Mouse (Mus musculus): ENCODE measurements around the gene Egln2. TPM values are rescaled to one million over a fixed set of nuclear protein-coding genes. Genes with fewer than 3 reads are reported as not detected.

Gene Egln2
- polyA plus RNA-seq, 1 experiment from 2014 or later, result 48.4 TPM

GRCm38 (mm10) chr7:27131387-27131786, 35.2 kb downstream of the Egln2 start:
- no peak overlapping the region for H3K4me2 ChIP-seq (ENCODE audit: low read depth, low read length)
- H3K36me3 ChIP-seq (ENCODE audit: control insufficient read depth, insufficient read depth), result no peaks in the 10 kb centered on the region
- H3K27me3 ChIP-seq (ENCODE audit: control insufficient read depth, insufficient read depth, low read length), result no peaks in the 10 kb centered on the region
- no peak overlapping the region for H3K4me3 ChIP-seq (ENCODE audit: low read length)
- no peak overlapping the region for H3K27ac ChIP-seq (ENCODE audit: low read length)
- H3K9ac ChIP-seq (ENCODE audit: low read length), result no peak overlapping the region
- no peak for ATAC-seq (replicated peaks; ENCODE audit: extremely low read depth, insufficient read depth, low FRiP score)
- H3K4me1 ChIP-seq (ENCODE audit: control insufficient read depth, insufficient read depth, low read length), result no peaks in the 10 kb centered on the region
- 62% methylated on average over 2 of the region's 2 CpGs for WGBS
- H3K9me3 ChIP-seq (replicated peaks; ENCODE audit: control insufficient read depth, low read length), result no peaks in the 10 kb centered on the region

GRCm38 (mm10) chr7:27130521-27131370, 35.9 kb downstream of the Egln2 start:
- Histone ChIP-seq H3K36me3 (ENCODE audit: control insufficient read depth, insufficient read depth) (no peaks in the 10 kb centered on the region), H3K4me2 (ENCODE audit: low read depth, low read length) (no peak overlapping the region), H3K4me1 (ENCODE audit: control insufficient read depth, insufficient read depth, low read length) (no peaks in the 10 kb centered on the region), H3K27me3 (ENCODE audit: control insufficient read depth, insufficient read depth, low read length) (no peaks in the 10 kb centered on the region), H3K4me3 (ENCODE audit: low read length) (no peak overlapping the region), H3K9ac (ENCODE audit: low read length) (no peak overlapping the region), H3K9me3 (replicated peaks; ENCODE audit: control insufficient read depth, low read length) (no peaks in the 10 kb centered on the region), H3K27ac (ENCODE audit: low read length) (no peak overlapping the region)
- ATAC-seq (replicated peaks; ENCODE audit: extremely low read depth, insufficient read depth, low FRiP score), result no peak
- 83% methylated on average over 22 of the region's 22 CpGs for WGBS

GRCm38 (mm10) chr7:27129811-27130210, 36.8 kb downstream of the Egln2 start:
- Histone ChIP-seq H3K4me2 (ENCODE audit: low read depth, low read length) (no peak overlapping the region), H3K9ac (ENCODE audit: low read length) (no peak overlapping the region), H3K27ac (ENCODE audit: low read length) (no peak overlapping the region), H3K36me3 (ENCODE audit: control insufficient read depth, insufficient read depth) (no peaks in the 10 kb centered on the region), H3K27me3 (ENCODE audit: control insufficient read depth, insufficient read depth, low read length) (no peaks in the 10 kb centered on the region), H3K4me3 (ENCODE audit: low read length) (no peak overlapping the region), H3K9me3 (replicated peaks; ENCODE audit: control insufficient read depth, low read length) (no peaks in the 10 kb centered on the region), H3K4me1 (ENCODE audit: control insufficient read depth, insufficient read depth, low read length) (no peaks in the 10 kb centered on the region)
- 85% methylated on average over 12 of the region's 12 CpGs for WGBS
- no peak for ATAC-seq (replicated peaks; ENCODE audit: extremely low read depth, insufficient read depth, low FRiP score)

- no peak for ATAC-seq (replicated peaks; ENCODE audit: extremely low read depth, insufficient read depth, low FRiP score)
- 56% methylated on average over 13 of the region's 13 CpGs for WGBS
- H3K4me3 ChIP-seq (ENCODE audit: low read length), result no peak overlapping the region
- no peaks in the 10 kb centered on the region for H3K9me3 ChIP-seq (replicated peaks; ENCODE audit: control insufficient read depth, low read length)
- H3K9ac ChIP-seq (ENCODE audit: low read length), result no peak overlapping the region
- no peak overlapping the region for H3K4me2 ChIP-seq (ENCODE audit: low read depth, low read length)
- no peak overlapping the region for H3K27ac ChIP-seq (ENCODE audit: low read length)
- no peaks in the 10 kb centered on the region for H3K4me1 ChIP-seq (ENCODE audit: control insufficient read depth, insufficient read depth, low read length)
- no peaks in the 10 kb centered on the region for H3K36me3 ChIP-seq (ENCODE audit: control insufficient read depth, insufficient read depth)
- no peaks in the 10 kb centered on the region for H3K27me3 ChIP-seq (ENCODE audit: control insufficient read depth, insufficient read depth, low read length)
Measured at GRCm38 (mm10) chr7:27128946-27129345, 37.7 kb downstream of the Egln2 start.

GRCm38 (mm10) chr7:27128162-27128561, 38.4 kb downstream of the Egln2 start:
- no peak overlapping the region for H3K27ac ChIP-seq (ENCODE audit: low read length)
- no peak for ATAC-seq (replicated peaks; ENCODE audit: extremely low read depth, insufficient read depth, low FRiP score)

GRCm38 (mm10) chr7:27124969-27125368, 41.6 kb downstream of the Egln2 start:
- Histone ChIP-seq H3K36me3 (ENCODE audit: control insufficient read depth, insufficient read depth) (no peaks in the 10 kb centered on the region), H3K27me3 (ENCODE audit: control insufficient read depth, insufficient read depth, low read length) (no peaks in the 10 kb centered on the region), H3K9ac (ENCODE audit: low read length) (no peak overlapping the region), H3K9me3 (replicated peaks; ENCODE audit: control insufficient read depth, low read length) (no peaks in the 10 kb centered on the region), H3K4me1 (ENCODE audit: control insufficient read depth, insufficient read depth, low read length) (no peaks in the 10 kb centered on the region), H3K4me2 (ENCODE audit: low read depth, low read length) (no peak overlapping the region), H3K4me3 (ENCODE audit: low read length) (no peak overlapping the region), H3K27ac (ENCODE audit: low read length) (no peak overlapping the region)
- 71% methylated on average over 4 of the region's 4 CpGs for WGBS
- no peak for ATAC-seq (replicated peaks; ENCODE audit: extremely low read depth, insufficient read depth, low FRiP score)

More at GRCm38 (mm10) chr7:27128162-27128561, 38.4 kb downstream of the Egln2 start:
- no peaks in the 10 kb centered on the region for H3K4me1 ChIP-seq (ENCODE audit: control insufficient read depth, insufficient read depth, low read length)
- WGBS, result 42% methylated on average over 3 of the region's 3 CpGs
- no peak overlapping the region for H3K9ac ChIP-seq (ENCODE audit: low read length)
- no peaks in the 10 kb centered on the region for H3K9me3 ChIP-seq (replicated peaks; ENCODE audit: control insufficient read depth, low read length)
- H3K4me3 ChIP-seq (ENCODE audit: low read length), result no peak overlapping the region
- no peak overlapping the region for H3K4me2 ChIP-seq (ENCODE audit: low read depth, low read length)
- no peaks in the 10 kb centered on the region for H3K27me3 ChIP-seq (ENCODE audit: control insufficient read depth, insufficient read depth, low read length)
- no peaks in the 10 kb centered on the region for H3K36me3 ChIP-seq (ENCODE audit: control insufficient read depth, insufficient read depth)

GRCm38 (mm10) chr7:27124305-27124832, 42.2 kb downstream of the Egln2 start:
- H3K4me1 ChIP-seq (ENCODE audit: control insufficient read depth, insufficient read depth, low read length), result no peaks in the 10 kb centered on the region
- H3K4me2 ChIP-seq (ENCODE audit: low read depth, low read length), result no peak overlapping the region
- no peaks in the 10 kb centered on the region for H3K9me3 ChIP-seq (replicated peaks; ENCODE audit: control insufficient read depth, low read length)
- no peak overlapping the region for H3K9ac ChIP-seq (ENCODE audit: low read length)
- ATAC-seq (replicated peaks; ENCODE audit: extremely low read depth, insufficient read depth, low FRiP score), result no peak
- no peak overlapping the region for H3K27ac ChIP-seq (ENCODE audit: low read length)
- H3K27me3 ChIP-seq (ENCODE audit: control insufficient read depth, insufficient read depth, low read length), result no peaks in the 10 kb centered on the region
- H3K4me3 ChIP-seq (ENCODE audit: low read length), result no peak overlapping the region
- no peaks in the 10 kb centered on the region for H3K36me3 ChIP-seq (ENCODE audit: control insufficient read depth, insufficient read depth)
- 65% methylated on average over 5 of the region's 5 CpGs for whole genome bisulfite sequencing

GRCm38 (mm10) chr7:27119676-27120075, 46.9 kb downstream of the Egln2 start, which contains the start of gene Cyp2f2:
Gene Cyp2f2, plus strand, starts transcription at chr7:27119909.
- no peak within 1 kb of the TSS for H3K4me2 ChIP-seq (ENCODE audit: low read depth, low read length)
- H3K27me3 ChIP-seq (ENCODE audit: control insufficient read depth, insufficient read depth, low read length), result no peaks in the 10 kb centered on the region
- ATAC-seq (replicated peaks; ENCODE audit: extremely low read depth, insufficient read depth, low FRiP score), result no peak
- no peak within 1 kb of the TSS for H3K9ac ChIP-seq (ENCODE audit: low read length)
- no peaks in the 10 kb centered on the region for H3K4me1 ChIP-seq (ENCODE audit: control insufficient read depth, insufficient read depth, low read length)
- H3K27ac ChIP-seq (ENCODE audit: low read length), result no peak within 1 kb of the TSS
- H3K36me3 ChIP-seq (ENCODE audit: control insufficient read depth, insufficient read depth), result no peaks in the 10 kb centered on the region
- no peak within 1 kb of the TSS for H3K4me3 ChIP-seq (ENCODE audit: low read length)
- H3K9me3 ChIP-seq (replicated peaks; ENCODE audit: control insufficient read depth, low read length), result no peaks in the 10 kb centered on the region

GRCm38 (mm10) chr7:27118033-27118511, 48.5 kb downstream of the Egln2 start:
- H3K9ac ChIP-seq (ENCODE audit: low read length), result no peak overlapping the region
- no peak overlapping the region for H3K4me3 ChIP-seq (ENCODE audit: low read length)
- no peaks in the 10 kb centered on the region for H3K4me1 ChIP-seq (ENCODE audit: control insufficient read depth, insufficient read depth, low read length)
- 52% methylated on average over 4 of the region's 4 CpGs for WGBS
- no peaks in the 10 kb centered on the region for H3K27me3 ChIP-seq (ENCODE audit: control insufficient read depth, insufficient read depth, low read length)
- ATAC-seq (replicated peaks; ENCODE audit: extremely low read depth, insufficient read depth, low FRiP score), result no peak
- H3K27ac ChIP-seq (ENCODE audit: low read length), result no peak overlapping the region
- no peaks in the 10 kb centered on the region for H3K36me3 ChIP-seq (ENCODE audit: control insufficient read depth, insufficient read depth)
- H3K4me2 ChIP-seq (ENCODE audit: low read depth, low read length), result no peak overlapping the region
- H3K9me3 ChIP-seq (replicated peaks; ENCODE audit: control insufficient read depth, low read length), result no peaks in the 10 kb centered on the region

Data from heart, embryonic 16.5 days (tissue).